Mouse (Mus musculus) naive thymus-derived CD4-positive, alpha-beta T cell, adult 2 months (primary cell): Measurements from ENCODE around the gene Arg1.

Source experiments
- DNase-seq: peaks from one replicate; pipeline ENCODE4 v3.0.0-alpha.2; 2011; ENCODE audit warnings: low read depth

Gene Arg1

DNA sequence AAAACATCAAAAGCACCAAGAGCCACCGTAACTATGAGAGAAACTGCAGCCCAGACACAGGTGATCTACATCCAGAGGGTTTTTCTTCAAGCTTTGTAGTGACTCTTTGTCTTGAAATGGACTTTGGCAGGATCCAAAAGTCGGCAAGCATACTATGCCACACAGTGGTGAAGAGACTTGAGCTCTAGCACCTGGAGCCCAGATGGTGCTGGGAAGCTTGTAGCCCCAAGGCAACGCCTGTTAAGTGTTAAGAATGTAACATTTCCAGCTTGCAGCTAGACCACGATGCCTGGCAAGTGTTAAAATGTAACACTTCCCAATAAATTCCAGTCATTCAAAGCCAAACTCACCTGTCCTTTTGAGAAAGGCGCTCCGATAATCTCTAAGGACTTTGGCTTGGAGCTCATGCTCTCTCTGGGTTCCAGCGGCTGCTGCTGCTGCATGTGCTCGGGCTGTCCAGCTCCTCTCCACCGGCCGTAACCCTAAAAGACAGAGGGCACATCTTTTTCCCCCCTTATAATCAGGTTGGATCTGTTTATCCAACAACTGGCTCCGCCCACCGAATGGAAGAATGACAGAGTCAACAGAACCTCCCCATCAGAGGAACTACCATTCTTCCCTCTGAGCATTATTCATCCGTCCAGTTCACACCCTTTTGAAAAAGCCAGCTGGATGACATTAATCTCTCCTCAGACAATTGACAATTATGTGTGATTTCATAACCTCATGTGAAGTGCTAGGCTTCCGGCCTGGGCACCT is at the start of gene Arg1:
Gene Arg1 (minus strand): TSS at position 523 of the 759 bp plus-strand sequence.
- no peak for DNase-seq

- no peak for DNase-seq
Observed at GRCm38 (mm10) chr10:24973845-24974514, 46.7 kb upstream of the Arg1 start.

DNA sequence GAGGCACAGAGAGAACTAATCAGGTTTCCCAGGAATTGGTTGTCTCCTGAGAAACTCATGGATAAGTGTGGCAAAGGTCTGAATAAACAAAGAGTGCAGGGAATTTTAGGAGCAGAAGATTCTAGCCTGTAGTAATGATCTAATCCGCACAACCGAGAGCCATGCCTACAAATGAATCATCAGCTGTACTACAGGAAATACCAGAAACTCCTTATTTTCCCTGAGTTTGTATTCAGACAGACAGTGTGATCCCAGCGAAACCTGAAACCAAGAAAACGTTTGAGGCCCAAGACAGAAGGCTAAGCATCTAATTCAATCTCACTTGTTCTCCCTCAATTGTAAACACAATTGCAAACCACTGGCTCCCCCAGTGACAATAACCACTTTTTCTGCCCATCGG is 46.1 kb upstream of the Arg1 start:
- DNase-seq: no peak

- DNase-seq: no peak
Observed at GRCm38 (mm10) chr10:24972923-24973322, 45.6 kb upstream of the Arg1 start.

DNA sequence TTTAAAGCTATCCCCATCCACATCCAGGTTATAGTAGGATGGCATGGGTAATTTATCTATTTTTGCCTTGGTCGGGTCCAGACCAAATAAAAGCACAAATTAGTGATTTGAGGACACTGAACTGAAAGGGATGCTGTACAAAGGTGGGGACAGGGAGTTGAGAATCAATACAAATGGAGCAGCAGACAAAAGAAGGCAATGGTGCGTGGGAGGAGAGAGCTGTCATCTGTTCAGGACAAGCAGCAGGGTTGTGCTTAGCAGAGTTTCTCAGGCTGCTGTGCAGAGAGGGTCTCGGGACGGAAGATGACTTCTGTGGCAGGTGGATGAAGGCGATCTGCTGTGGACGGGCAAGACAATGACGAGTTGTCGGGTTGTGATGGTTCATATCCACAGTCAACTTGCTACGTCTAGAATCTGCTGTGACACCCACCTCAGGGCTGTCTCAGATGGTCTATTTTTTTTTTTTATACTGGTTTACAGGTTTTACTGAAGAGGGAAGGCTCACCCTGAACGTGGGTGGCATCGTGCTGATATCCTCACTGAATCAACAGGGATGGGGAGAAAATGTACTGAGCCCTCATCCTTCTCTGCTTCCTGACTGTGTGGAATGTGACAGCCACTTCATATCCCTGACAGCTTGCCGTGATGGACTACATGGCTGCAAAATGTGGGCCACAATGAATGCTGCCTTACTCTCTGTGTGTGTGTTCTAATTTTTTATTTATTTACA is 38.7 kb upstream of the Arg1 start:
- no peak for DNase-seq

DNA sequence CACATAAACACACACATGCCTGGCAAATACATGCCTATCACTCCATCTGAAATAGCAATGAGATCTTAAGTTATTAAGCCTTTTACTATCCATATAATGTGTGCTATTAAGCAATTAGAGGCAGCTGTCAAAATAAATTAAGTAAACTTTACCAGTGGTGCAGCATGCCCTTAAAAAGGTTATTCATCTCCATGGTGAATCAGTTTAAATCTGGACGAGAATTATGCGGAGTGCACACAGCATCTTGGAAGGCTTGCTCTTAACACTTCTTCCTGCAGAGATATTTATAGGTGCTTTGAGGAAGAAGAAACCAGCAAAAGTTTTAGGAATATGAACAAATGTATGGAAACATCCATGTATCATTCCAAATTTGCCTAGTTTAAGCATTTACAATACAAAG is 34.6 kb upstream of the Arg1 start:
- no peak for DNase-seq

DNA sequence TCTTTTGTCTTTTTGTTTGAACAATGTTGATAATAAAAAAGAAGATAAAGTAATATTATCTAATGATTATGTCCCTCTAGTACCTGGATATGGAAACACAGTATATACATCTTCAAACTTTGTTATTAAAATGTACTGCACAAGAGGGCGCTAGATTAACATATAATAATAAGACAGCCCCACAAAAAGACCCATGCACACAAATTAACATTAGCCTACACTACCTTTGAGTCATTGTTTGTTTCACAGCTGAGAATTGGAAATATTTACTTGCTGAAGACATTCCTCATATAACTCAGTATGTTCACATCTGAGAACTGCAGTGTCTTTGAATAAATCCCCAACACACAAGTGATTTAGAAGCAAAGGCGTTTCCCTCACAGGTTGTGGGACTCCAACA is 33.8 kb upstream of the Arg1 start:
- peak; percentile 27 for DNase-seq

- no peak for DNase-seq
Observed at GRCm38 (mm10) chr10:24959043-24959916, 32.0 kb upstream of the Arg1 start.

GRCm38 (mm10) chr10:24958280-24959042 is 31.2 kb upstream of the Arg1 start:
- DNase-seq: no peak

GRCm38 (mm10) chr10:24953876-24954275 is 26.6 kb upstream of the Arg1 start:
- no peak for DNase-seq

- no peak for DNase-seq
Observed at GRCm38 (mm10) chr10:24952549-24952948, 25.3 kb upstream of the Arg1 start.

DNA sequence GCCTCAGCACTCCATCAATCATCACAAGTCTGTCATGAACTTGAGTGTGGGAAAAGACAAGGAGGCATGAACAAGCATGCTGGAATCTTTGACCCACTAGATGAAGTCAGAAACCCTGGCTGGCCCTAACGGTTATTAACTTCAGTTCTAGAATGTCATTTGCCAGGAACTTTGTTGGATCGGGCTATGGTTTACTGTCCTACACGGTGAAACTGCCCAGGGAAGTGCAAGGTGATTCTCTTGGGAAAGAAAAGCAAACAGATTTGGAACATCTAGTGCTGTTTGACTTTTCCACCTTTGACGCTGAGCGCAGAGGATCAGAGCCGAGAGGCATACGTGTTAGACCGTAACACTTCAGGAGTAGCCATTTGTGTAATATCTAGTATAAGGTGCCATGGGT is 24.3 kb upstream of the Arg1 start:
- no peak for DNase-seq

GRCm38 (mm10) chr10:24950223-24950622 is 22.9 kb upstream of the Arg1 start:
- no peak for DNase-seq

DNA sequence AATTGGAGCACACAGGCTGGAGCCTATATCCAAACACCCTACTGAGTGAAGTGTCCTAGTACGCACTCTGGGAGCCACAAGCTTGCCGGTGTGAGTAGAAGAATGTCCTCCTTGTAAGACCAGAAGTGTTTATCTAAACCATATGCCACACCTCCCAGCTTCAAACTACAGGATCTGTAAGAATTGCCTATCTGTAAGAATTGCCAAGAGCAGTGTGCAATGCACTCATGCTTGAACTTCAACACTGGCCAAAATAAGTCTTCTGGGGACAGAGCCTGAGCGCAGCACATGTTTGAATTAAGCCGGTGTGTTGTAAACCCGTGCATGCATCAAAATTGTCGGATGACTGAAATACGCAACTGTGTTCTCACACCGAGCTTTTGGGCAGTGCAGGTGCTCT is 21.0 kb upstream of the Arg1 start:
- no peak for DNase-seq

- DNase-seq: no peak
Observed at GRCm38 (mm10) chr10:24947871-24948270, 20.6 kb upstream of the Arg1 start.

- DNase-seq: no peak
Observed at GRCm38 (mm10) chr10:24930143-24930542, 2.9 kb upstream of the Arg1 start.

DNA sequence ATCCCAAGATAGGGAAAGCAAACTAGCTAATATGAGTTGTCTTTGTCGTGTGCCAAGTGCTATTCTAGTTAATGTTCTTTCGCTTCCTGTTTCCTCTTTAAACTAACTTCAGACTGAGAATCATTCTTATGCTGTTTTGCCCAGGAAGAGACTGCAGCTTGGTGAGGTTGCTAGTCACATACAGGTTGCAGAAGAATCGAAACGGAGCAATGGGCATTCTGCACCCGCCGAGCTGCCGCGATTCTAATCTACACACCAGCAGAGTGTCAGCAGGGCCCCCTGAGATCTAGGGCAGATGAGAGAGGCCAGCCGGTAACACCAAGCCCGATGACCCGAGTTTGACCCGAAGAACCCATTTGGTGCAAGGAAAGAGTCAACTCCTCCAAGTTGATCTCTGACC is 788 bp upstream of the Arg1 start:
- peak; percentile 23 for DNase-seq

DNA sequence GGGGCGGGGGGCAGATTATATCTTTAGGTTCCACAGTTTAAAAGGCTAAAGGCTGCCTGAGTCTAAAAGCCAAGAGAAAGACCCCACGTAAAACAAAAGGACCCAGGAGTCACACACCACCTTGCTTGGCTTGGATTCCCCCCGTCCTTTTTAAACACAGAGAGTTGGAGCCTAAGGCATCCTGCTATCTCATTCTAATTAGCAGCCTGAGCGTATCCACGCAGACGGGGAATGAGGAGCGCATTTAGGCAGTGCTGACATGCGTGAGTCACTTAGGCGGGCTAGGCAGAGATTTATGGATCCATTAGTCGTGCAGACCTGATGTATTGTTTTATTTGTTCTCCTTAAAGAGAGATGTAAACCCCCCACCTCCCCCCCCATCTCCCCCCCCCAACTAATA is 904 bp downstream of the Arg1 start:
- no peak for DNase-seq

GRCm38 (mm10) chr10:24924296-24924695 is 3.0 kb downstream of the Arg1 start:
- DNase-seq: no peak

DNA sequence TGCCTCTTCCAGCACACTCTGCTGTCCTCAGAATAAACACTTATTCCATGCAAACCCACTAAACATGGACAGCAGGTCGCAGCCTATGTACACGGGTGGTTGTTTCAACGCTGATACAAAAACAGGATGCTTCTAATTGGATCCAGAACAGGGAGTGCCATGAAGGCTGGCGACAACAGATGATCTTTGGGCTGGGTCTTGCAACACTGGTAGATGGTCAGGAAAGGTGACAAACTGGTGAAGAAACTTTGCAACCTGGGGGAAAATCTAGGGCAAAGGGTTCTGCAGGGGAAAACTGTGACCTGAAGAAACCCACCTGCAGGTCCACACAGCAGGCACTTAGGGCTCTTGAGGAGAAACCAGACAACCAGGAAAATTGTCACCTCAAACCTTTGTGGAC is 4.3 kb downstream of the Arg1 start:
- no peak for DNase-seq

DNA sequence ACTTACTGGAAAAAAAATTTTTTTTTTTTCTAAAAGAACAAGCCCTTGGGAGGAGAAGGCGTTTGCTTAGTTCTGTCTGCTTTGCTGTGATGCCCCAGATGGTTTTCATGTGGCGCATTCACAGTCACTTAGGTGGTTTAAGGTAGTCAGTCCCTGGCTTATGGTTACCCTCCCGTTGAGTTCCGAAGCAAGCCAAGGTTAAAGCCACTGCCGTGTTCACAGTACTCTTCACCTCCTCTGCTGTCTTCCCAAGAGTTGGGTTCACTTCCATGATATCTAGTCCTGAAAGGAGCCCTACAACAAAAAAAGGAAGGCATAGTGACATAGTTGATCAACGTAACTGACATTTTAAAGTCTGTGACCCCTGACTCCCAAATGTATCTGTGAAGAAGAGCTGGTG is 11.8 kb downstream of the Arg1 start:
- DNase-seq: no peak
